Mouse (Mus musculus) cerebellum, adult 9-11 months (tissue): ENCODE results near the gene Htra3.

Experiments
- DNase-seq: peaks from one replicate; pipeline ENCODE4 v3.0.0; 2022

Htra3 gene

GRCm38 (mm10) chr5:35652319-35652718, 27.3 kb downstream of the Htra3 start:
- DNase-seq: no peak

DNA sequence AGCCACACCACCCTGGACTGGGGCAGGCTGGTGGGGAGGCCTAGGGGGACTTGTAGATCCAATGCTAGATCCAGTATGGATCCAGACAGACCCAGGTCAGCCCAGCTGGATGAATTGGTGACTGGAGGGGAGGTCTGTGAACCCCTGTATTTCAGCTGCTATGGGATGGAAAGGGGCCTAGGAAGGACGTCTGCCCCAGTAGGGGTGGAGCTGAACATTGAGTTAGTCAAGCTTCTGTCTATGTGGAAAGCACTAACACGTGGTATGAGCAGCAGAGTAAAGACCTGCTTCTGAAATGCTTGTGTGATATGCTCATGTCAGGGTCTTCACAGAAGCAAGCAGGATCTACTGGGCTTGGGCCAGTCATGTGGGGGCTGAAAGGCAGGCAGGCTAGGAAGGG, 31.4 kb downstream of the Htra3 start:
- no peak for DNase-seq

GRCm38 (mm10) chr5:35647562-35647961, 32.0 kb downstream of the Htra3 start:
- no peak for DNase-seq

DNA sequence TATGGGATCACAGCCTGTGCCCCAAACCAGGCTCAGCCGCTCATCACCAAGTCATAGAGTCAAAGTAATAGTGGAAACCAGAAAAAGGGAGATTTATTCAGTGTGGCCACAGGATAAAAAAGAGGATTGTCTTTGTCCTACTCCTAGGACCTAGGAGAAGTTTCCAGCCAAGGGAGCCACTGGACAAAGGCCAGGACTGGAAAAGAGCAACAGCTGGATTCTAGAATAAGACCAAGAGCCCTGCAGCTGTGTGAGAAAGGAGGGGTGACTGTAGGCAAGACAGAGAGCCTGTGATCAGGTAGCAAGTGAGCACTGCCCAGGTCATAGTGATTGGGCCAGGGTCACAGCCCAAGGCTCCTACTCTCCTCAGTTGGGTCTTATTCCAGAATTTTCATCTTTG, 32.7 kb downstream of the Htra3 start:
- DNase-seq: no peak

- DNase-seq: no peak
These were observed 33.6 kb downstream of the Htra3 start for GRCm38 (mm10) chr5:35645938-35646493.

- DNase-seq: no peak
These were observed 35.5 kb downstream of the Htra3 start for GRCm38 (mm10) chr5:35644082-35644481.

GRCm38 (mm10) chr5:35643401-35644048, 36.1 kb downstream of the Htra3 start:
- no peak for DNase-seq

GRCm38 (mm10) chr5:35641961-35642584, 37.5 kb downstream of the Htra3 start:
- no peak for DNase-seq

DNA sequence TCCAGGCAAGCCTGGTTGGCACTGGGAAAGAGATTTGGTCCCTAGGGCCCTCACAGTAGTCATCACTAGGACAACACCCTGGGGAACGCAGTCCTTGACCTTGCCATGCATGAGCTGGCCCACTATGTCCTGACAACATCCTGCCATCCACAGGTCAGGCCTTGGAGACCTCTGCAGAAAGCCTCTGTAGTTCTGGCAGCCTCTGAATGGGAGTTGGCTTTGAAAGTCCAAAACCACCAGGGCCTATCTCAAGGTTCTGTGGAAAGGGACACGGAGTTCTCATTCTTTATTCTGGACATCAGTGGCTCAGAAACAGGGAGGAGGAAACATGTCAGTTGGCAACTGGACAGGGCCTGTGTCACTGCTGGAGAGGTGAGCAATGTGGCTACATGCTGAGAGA, 43.6 kb downstream of the Htra3 start:
- DNase-seq: no peak

DNA sequence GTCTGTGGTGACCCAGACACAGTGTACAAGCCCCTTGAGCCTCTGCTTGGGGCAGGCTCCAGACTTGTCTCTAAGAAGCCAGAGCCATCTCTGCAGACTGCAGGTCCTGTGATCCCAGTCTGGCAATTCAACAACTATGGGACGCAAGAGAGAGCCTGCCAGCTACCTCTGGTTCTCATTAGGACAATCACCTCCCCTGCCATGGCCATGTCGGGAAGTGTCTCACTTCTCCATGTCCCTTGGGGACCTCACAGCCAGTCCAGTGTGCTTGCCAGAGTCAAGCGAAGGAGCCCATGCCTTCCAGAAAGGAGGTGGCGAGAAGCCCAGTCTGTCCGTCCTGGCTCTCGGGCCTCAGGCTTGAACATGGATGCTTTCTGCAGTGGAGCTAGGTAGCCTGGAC, 46.7 kb downstream of the Htra3 start:
- DNase-seq: no peak

DNA sequence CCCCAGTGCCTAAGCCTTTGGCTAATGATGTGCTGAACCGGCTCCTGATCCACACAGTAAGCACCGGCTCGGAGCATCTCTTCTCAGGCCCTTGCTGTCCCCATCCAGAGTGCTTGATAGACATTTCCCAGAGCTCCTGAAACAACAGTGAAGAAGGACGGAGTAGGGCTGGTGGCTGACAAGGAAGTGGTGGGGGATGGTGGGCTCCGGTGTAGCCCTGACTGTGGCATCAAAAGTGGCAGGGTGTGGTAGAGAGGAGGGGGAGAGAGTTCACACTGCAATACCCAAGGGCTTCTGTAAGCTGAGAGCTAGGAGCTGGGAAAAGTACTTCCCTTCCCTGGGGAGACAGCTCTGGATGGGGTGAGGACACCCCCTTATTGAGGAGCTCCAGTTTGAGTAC, 47.8 kb downstream of the Htra3 start:
- no peak for DNase-seq

DNA sequence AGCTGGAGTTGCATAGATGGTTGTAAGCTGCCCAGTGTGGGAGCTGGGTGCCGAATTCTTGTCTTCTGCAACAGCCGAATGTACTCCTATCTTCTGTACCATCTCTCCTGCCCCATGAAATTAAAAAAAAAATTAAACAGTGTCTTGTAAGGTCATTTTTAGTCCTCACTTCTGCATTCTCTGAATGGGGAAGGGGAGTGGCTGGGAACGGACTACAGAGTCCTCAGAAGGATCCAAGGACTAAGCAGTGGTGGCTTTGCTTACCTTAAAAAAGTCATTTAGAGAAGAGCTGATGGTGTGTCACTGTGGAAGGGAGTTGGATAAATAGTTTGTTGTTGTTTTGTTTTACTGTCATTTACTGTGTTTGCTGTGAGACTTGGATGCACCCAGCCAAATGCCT, 48.4 kb downstream of the Htra3 start:
- DNase-seq: no peak

DNA sequence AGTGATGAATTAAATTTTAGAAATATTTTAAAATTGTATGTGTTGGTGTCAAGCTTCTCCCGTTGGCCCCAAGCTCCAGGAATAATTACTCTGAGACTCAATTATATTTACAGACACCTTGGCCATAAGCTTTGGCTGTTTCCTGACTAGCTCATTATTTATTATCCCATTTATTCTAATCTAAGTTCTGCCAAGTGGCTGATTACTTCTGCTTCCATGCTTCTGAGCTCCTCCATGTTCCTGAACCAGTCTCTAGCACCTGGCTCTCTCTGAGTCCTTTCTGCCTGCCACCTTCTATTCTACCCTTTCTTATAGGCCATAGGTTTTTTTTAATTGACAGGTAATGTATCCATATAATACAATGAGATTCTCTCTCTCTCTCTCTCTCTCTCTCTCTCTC, 48.9 kb downstream of the Htra3 start:
- no peak for DNase-seq

DNA sequence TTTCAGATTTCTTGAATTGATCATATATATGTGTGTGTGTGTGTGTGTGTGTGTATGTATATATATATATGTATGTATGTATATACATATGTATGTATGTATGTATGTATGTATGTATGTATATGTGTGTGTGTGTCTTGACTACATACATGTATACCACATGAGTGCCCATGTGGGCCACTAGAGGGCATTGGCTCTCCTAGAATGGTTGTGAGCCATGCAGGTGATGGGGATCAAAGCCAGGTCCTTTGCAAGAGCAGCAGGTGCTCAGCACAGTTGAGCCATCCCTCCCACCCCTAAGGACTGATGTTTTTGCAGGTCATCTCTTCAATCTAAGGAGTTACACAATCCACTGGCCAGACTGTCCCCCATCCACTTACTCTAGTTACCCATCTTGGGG, 50.2 kb downstream of the Htra3 start:
- no peak for DNase-seq

DNA sequence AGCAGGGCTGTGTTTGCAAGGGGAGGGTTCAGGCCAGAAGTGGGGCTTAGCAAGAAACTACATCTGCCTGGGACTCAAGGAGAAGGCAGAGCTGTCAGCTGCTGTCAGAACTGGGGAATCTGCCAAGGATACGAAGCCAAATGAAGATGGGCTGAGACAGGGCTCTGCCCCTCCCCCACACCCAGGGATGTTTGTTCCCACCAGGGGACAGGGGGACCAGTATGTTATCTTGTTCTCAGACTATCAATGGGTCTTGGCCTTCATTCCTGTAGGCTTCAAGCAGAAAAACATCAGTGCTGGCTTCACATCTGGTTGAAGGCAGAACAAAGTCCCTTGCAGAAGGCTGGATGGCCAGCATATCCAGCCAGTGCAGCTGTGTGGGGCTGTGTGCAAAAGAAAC, 50.9 kb downstream of the Htra3 start:
- DNase-seq: peak; percentile 20

DNA sequence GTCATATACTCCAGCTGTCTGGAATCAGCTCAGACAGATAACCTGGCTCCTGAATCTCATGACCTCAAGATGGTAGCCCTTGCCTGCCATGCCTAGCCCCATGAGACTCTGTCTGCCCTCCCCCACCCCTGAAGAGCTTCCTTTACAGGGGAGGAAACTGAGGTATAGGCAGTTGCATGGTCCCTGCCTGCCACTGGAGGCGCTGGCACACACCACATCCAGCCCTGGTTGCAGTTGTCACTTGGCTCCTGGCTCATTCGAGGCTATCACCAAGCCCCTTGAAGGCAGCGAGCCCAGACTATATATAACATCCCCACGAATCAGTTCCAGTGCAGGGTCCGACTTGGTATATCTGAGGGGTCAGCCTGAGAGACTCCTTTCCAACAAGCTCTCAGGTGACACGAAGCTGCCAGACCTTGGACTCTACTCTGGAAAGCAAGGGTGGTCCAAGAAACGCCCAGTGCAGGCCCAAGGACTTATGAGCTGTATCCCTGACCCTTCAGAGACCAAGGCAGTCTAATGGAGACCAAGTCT, 52.2 kb downstream of the Htra3 start:
- no peak for DNase-seq

GRCm38 (mm10) chr5:35626408-35626807, 53.2 kb downstream of the Htra3 start:
- DNase-seq: no peak

- no peak for DNase-seq
These were observed 54.8 kb downstream of the Htra3 start for GRCm38 (mm10) chr5:35624751-35625239.

- DNase-seq: no peak
These were observed 55.8 kb downstream of the Htra3 start for GRCm38 (mm10) chr5:35623831-35624230.

DNA sequence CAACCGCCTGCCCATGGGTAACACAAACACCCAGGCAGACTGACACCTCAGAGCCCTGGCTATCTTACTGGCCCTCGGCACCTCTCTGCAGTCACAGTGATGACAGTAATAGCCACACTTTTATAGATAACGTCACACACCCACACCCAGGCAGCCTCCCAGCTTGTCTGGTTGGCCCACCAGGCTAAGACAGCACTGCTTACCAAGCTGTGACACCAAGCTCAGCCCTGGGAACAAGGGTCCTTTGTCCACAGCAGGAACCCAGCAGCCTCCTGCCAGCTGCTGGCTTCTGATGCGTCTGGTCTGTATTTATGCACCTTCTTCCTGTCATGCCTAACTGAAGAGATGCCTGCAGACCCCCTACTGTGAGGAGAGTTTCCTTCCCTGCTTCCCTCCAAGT, 58.5 kb downstream of the Htra3 start:
- no peak for DNase-seq

DNA sequence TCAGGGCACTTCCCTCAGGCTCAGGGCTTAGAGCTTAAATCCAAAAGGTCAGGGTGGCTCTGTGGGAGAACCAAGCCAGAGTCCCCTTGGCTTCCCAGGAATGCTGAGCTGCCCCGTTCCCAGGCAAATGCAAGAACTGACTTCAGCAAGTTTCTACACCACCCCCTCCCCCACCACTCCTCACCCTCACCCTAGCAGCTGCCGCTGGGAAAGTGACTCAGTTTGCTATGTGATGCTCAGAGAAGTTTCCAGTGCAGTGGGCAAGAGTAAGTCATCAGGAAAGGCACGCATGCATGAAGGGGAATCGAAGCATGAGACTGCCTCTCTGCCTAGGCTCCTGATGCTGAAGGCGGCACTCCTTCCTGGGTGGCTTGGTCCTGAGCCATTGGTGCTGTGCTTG, 62.6 kb downstream of the Htra3 start:
- DNase-seq: no peak

DNA sequence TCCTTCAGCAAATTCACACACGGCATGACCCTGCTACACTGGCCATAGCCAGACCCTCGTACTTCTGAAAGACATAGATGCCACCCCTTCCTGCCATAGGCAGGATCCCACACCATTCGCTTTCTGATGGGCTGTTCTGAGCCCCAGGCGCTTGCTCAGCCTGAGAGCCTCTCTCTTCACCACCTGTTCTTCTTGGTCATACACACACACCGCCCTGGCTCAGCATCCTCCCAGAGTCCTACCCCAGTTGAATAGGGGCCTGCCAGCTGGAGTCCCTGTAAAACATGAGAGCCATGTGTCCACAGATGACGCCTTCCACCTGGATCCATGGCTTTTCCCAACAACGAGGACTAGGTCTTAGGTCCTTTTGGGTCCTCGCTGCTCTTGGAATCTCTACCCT, 66.9 kb downstream of the Htra3 start:
- DNase-seq: no peak

- no peak for DNase-seq
These were observed 67.7 kb downstream of the Htra3 start for GRCm38 (mm10) chr5:35611900-35612299.

DNA sequence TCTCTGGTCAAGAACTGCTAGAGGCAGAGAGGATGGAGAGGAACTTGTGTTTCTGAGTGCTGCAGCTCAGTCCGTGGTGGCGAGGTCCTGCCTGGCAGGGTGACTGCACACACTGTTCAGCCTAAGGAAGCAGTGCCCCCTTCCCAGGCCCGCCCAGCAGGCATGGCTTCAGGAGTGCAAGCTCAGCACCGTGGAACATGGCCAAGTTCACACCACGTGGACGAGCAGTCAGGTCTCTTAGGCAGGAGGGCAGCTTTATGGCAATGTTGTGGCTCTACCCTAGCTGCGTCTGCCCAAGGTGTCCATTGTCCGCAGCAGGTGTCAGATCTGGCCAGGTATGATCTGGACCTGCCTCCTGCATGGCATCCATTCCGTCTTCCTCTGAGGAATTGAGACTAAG, 68.4 kb downstream of the Htra3 start:
- DNase-seq: no peak
